Mouse (Mus musculus) fat pad, adult 2 months (tissue): ENCODE measurements around the gene Asf1a.
"Not testable (repeated sequence)": the region's sequence is repeated elsewhere in the genome, so short reads cannot be mapped to it uniquely, and the experiment has no call there.

ENCODE experiments used
- DNase-seq: peaks from one replicate; pipeline ENCODE4 v3.0.0-alpha.2; 2011; ENCODE audit warnings: low read depth, low spot score; ENCODE audit errors: extremely low read depth

Asf1a gene

GRCm38 (mm10) chr10:53635246-53635971, 38.9 kb downstream of the Asf1a start:
- no peak for DNase-seq

GRCm38 (mm10) chr10:53641507-53641906, 45.0 kb downstream of the Asf1a start:
- no peak for DNase-seq

- DNase-seq: no peak
Observed at GRCm38 (mm10) chr10:53650683-53651082, 54.1 kb downstream of the Asf1a start.

DNA sequence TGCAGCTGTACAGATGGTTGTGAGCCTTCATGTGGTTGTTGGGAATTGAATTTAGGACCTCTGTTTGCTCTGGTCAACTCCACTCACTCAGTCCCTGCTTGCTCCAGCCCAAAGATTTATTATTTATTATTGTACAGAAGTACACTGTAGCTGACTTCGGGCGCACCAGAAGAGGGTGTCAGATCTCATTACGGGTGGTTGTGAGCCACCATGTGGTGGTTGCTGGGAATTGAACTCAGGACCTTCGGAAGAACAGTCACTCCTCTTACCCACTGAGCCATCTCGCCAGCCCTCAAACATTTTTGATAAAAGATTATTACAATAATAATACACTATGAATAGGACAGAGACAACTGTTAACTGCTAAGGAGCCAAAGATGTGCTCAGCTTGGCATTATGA, 57.7 kb downstream of the Asf1a start:
- DNase-seq: not testable (repeated sequence)
